In the genomic region with DNA sequence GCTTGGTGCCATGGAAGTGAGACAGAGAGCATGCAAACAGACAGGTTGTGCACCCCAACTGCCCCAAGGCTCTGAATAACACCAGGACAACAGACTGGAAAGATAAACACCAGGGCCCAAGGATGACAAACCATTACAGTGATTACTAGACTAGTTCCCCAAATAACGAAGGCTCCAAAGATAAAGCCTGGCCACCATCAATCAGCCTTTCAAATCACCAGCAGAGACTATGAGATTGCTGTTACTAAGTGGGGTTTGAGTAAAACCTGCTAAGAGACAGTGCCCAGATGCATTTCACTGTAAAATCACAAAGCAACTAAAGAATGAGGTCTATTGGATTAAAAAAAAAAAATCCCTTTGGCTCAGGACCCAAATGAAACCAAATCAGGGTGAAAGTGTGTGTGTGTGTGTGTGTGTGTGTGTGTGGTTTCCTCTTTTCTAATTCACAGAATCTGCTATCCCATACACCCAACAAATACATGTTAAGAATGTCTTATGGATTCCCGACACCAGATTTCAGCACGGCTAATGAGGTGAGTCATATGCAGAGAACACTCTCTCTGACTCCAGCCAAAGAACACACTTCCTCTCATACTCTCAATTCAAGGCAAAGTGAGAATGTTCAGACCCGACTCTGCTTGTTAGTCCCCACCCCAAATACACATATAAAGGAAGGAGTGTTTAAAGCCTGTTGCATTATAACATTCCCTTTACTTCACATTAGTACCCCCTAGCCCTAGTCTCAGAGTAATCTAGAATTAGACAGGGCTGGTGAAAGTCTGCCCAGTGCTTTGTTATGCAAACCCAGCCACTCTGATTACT, we compare ENCODE assay signal across 8 mouse cellular contexts. TPM values are rescaled to one million over a fixed set of nuclear protein-coding genes. Genes with fewer than 3 reads are reported as not detected.
DNase-seq lines count a peak whose midpoint lies in the region; ATAC-seq and TF ChIP-seq lines count a peak whose summit lies in the region.

No protein-coding gene starts in this region.

- peak overlapping the region; percentile 54 for H3K4me3 ChIP-seq in cerebellum, adult 2 months (replicated peaks; ENCODE audit: insufficient read depth, low read depth, low read length)
- no peak overlapping the region for H3K4me3 ChIP-seq in forebrain, postnatal 0 days (ENCODE audit: low read depth, low read length)
- H3K4me3 ChIP-seq in liver, postnatal 0 days (ENCODE audit: low read depth, low read length), result no peak overlapping the region

- no peak overlapping the region for H3K9ac ChIP-seq in forebrain, postnatal 0 days
- no peak overlapping the region for H3K9ac ChIP-seq in liver, postnatal 0 days (replicated peaks)

- TF ChIP-seq POLR2A in cerebellum, adult 2 months (IDR thresholded peaks at IDR 0.05; ENCODE audit: borderline replicate concordance, insufficient read depth, low read length), result no peak

- WGBS in cerebellum, adult 2 months, result 5% methylated on average over 4 of the region's 4 CpGs
- WGBS in forebrain, postnatal 0 days, result 6% methylated on average over 4 of the region's 4 CpGs
- WGBS in liver, postnatal 0 days (ENCODE audit: insufficient replicate concordance), result 23% methylated on average over 4 of the region's 4 CpGs

- TF ChIP-seq CTCF in cerebellum, adult 2 months (IDR thresholded peaks at IDR 0.05; ENCODE audit: borderline replicate concordance, insufficient read depth, low read depth, low read length), result no peak
- TF ChIP-seq CTCF in forebrain, postnatal 0 days (IDR thresholded peaks at IDR 0.05; ENCODE audit: low read depth), result no peak
- TF ChIP-seq CTCF in liver, postnatal 0 days (IDR thresholded peaks at IDR 0.05; ENCODE audit: low read depth), result no peak

- no peaks in the 10 kb centered on the region for H3K27me3 ChIP-seq in cerebellum, adult 2 months (ENCODE audit: control insufficient read depth, insufficient read depth, low read length)
- H3K27me3 ChIP-seq in forebrain, postnatal 0 days (ENCODE audit: insufficient read depth, low read length), result no peaks in the 10 kb centered on the region
- 0 out of 2 replicates have a peak, but pooled peaks cover 3% of the 10 kb centered on the region for H3K27me3 ChIP-seq in liver, postnatal 0 days (ENCODE audit: insufficient read depth, low read length)

- DNase-seq in cerebellum, adult 2 months, result no peak
- DNase-seq in cerebellum, postnatal 10 days, result no peak
- peak; percentile 58 for DNase-seq in A20 (ENCODE audit: low read depth, low spot score)
- DNase-seq in forebrain, postnatal 0 days, result peak; percentile 29
- DNase-seq in liver, postnatal 0 days, result no peak
- DNase-seq in adrenal gland, adult 8-10 months, result no peak
- no peak for DNase-seq in gastrocnemius, adult 8-10 months (ENCODE audit: low spot score in 2 of 2)
- no peak for DNase-seq in urinary bladder, postnatal 4 days (ENCODE audit: low spot score in 2 of 2)

- peak overlapping the region; percentile 75 for H3K27ac ChIP-seq in cerebellum, adult 2 months (ENCODE audit: insufficient read depth, low read length)
- no peak overlapping the region for H3K27ac ChIP-seq in forebrain, postnatal 0 days (ENCODE audit: low read depth, low read length)
- peak overlapping the region; percentile 64 for H3K27ac ChIP-seq in liver, postnatal 0 days (ENCODE audit: low read depth)

- no peaks in the 10 kb centered on the region for H3K9me3 ChIP-seq in forebrain, postnatal 0 days (ENCODE audit: low read length)
- no peaks in the 10 kb centered on the region for H3K9me3 ChIP-seq in liver, postnatal 0 days (ENCODE audit: low read length)

- H3K4me1 ChIP-seq in cerebellum, adult 2 months (ENCODE audit: control insufficient read depth, insufficient read depth, low read length), result peaks cover 26% of the 10 kb centered on the region
- peaks cover 52% of the 10 kb centered on the region for H3K4me1 ChIP-seq in forebrain, postnatal 0 days (ENCODE audit: insufficient read depth)
- peaks cover 69% of the 10 kb centered on the region for H3K4me1 ChIP-seq in liver, postnatal 0 days (ENCODE audit: insufficient read depth)

- no peak for ATAC-seq in forebrain, postnatal 0 days
- ATAC-seq in liver, postnatal 0 days, result no peak

- TF ChIP-seq EP300 in liver, postnatal 0 days (IDR thresholded peaks at IDR 0.05; ENCODE audit: low read depth), result no peak; the same call in 1 of the 2 replicates

- no peaks in the 10 kb centered on the region for H3K36me3 ChIP-seq in forebrain, postnatal 0 days (ENCODE audit: insufficient read depth)
- H3K36me3 ChIP-seq in liver, postnatal 0 days (replicated peaks; ENCODE audit: insufficient read depth, low read length), result peaks cover under 1% of the 10 kb centered on the region; the same call in 1 of the 2 replicates

- peak overlapping the region; percentile 28 for H3K4me2 ChIP-seq in forebrain, postnatal 0 days (ENCODE audit: low read depth)
- H3K4me2 ChIP-seq in liver, postnatal 0 days (ENCODE audit: low read depth, low read length), result peak overlapping the region; percentile 26; the same call in 1 of the 2 replicates

RNA-seq across cellular contexts. Expression of a gene that starts 4.4 kb away (rescaled TPM):
- 826 and 1,031 TPM in 2 replicates for polyA plus RNA-seq in cerebellum, adult 2 months (2012; rRNA removed)
- 160 and 199 TPM in 2 replicates for total RNA-seq in forebrain, postnatal 0 days (2014; rRNA removed)
- polyA plus RNA-seq in forebrain, postnatal 0 days (2015; fragmentation: Nextera tagmentation; extraction: Ambion mirVana), result 50.2 and 53.7 TPM in 2 replicates
- 39.3 and 40.8 TPM in 2 replicates for polyA plus RNA-seq in liver, postnatal 0 days (2015; fragmentation: Nextera tagmentation; extraction: Ambion mirVana)
- 100 to 1,000 TPM; 800 to 966 (median 845) TPM for total RNA-seq in adrenal gland, adult 8-10 months (2022)
- 10 to 100 TPM; 75.7 to 99.5 (median 84.9) TPM for total RNA-seq in gastrocnemius, adult 8-10 months (2022)

Comparison
In these comparisons a context has a peak if more than half of its experiments do, and no peak if none do; other contexts are left out.
1. DNase-seq: peak in A20 (single experiment) and forebrain, postnatal 0 days (single experiment); none in cerebellum, adult 2 months (0 of 2), cerebellum, postnatal 10 days (0 of 2), liver, postnatal 0 days (single experiment), adrenal gland, adult 8-10 months (single experiment), gastrocnemius, adult 8-10 months (0 of 2) and urinary bladder, postnatal 4 days (0 of 2).